Mouse (Mus musculus): ENCODE results near the gene Hmgcll1.

DNA sequence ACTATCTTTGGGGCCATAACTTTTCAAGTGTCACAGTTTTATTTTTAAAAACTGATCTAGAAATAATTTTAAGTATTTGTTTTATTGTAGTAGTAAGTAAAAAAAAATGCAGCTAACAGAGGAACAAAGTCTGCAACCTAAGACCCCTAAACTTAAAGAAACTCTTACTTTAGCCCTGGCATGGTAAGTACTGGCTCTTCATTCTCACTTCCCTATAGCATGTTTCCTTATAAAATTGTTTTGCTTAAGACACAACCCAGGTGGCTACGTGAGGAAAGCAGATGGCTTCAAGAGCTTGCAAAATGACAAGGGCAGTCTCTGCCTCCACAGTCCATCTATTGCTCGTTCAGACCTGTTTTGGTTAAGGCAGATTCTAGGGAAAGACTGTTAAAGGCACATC, 49.5 kb downstream of the Hmgcll1 start:
- TF ChIP-seq CTCF (IDR thresholded peaks at IDR 0.05; ENCODE audit: low read depth, low read length) (no peak), TAL1 (conservative IDR thresholded peaks at IDR 0.05; ENCODE audit: low read depth, low read length) (no peak), GATA1 (IDR thresholded peaks at IDR 0.05; ENCODE audit: borderline replicate concordance, low read length) (no peak), POLR2AphosphoS5 (IDR thresholded peaks at IDR 0.05; ENCODE audit: insufficient replicate concordance, low read depth, low read length) (no peak)

All from G1E (cell line).